Mouse (Mus musculus) kidney, postnatal 0 days (tissue): Measurements from ENCODE around the gene Strn. TPM values are rescaled to one million over a fixed set of nuclear protein-coding genes. Genes with fewer than 3 reads are reported as not detected.

Source experiments
- ATAC-seq: fragments of 200-750 bp; cut with Nextera tagmentation; replicated peaks from 2 replicates; pipeline ENCODE4 v1.8.0; 2017; ENCODE audit warnings: low read depth, moderate number of reproducible peaks, moderate TSS enrichment, moderate library complexity; ENCODE audit not compliant: low FRiP score
- DNase-seq: peaks from one replicate; pipeline ENCODE4 v3.0.0-alpha.2; 2016; ENCODE audit warnings: low spot score
- H3K27ac ChIP-seq: fragments of 300-500 bp; sonication (generic); 2 replicates; pipeline ENCODE4 v1.5.1; 2014; ENCODE audit warnings: mild to moderate bottlenecking
- H3K27me3 ChIP-seq: fragments of 300-500 bp; sonication (generic); 2 replicates; pipeline ENCODE4 v1.6.1; 2014; ENCODE audit warnings: low read length, mixed read lengths; ENCODE audit not compliant: insufficient read depth
- H3K36me3 ChIP-seq: fragments of 300-500 bp; sonication (generic); 2 replicates; pipeline ENCODE4 v1.6.1; 2014; ENCODE audit warnings: low read length, mixed read lengths; ENCODE audit not compliant: insufficient read depth
- H3K4me1 ChIP-seq: fragments of 300-500 bp; sonication (generic); replicated peaks from 2 replicates; pipeline ENCODE4 v1.6.1; 2014; ENCODE audit warnings: antibody characterized with exemption, low read length, mixed read lengths; ENCODE audit not compliant: insufficient read depth
- H3K4me2 ChIP-seq: fragments of 300-500 bp; sonication (generic); 2 replicates; pipeline ENCODE4 v1.6.1; 2014; ENCODE audit warnings: mild to moderate bottlenecking, low read length, moderate library complexity, mixed read lengths
- H3K4me3 ChIP-seq: fragments of 300-500 bp; sonication (generic); replicated peaks from 2 replicates; pipeline ENCODE4 v1.5.1; 2014; ENCODE audit warnings: low read depth, low read length
- H3K9ac ChIP-seq: fragments of 300-500 bp; sonication (generic); 2 replicates; pipeline ENCODE4 v1.6.1; 2014; ENCODE audit warnings: low read depth, low read length
- H3K9me3 ChIP-seq: fragments of 300-500 bp; sonication (generic); replicated peaks from 2 replicates; pipeline ENCODE4 v1.6.1; 2016; ENCODE audit warnings: low read length, inconsistent platforms, mixed read lengths
- CTCF ChIP-seq: IDR thresholded peaks from 2 replicates; pipeline ENCODE4 v1.5.1; 2016; ENCODE audit warnings: antibody characterized with exemption, low read depth, mild to moderate bottlenecking, moderate library complexity
- WGBS: fragments of 180-500 bp; shearing (Covaris S2); extraction: QIAGEN DNeasy Blood & Tissue Kit; methylation state at CpG from one replicate; pipeline ENCODE4 v1.1.7; 2014; 5-methylcytosine and 5-hydroxymethylcytosine counted together
- polyA plus RNA-seq: library from polyadenylated mRNA; unstranded; fragments of >200 nt; fragmentation: Nextera tagmentation; extraction: Ambion mirVana; gene quantifications from 2 replicates; pipeline ENCODE4 v1.2.1, GENCODE M21; 2015

Gene Strn
- polyA plus RNA-seq, 1 experiment from 2014 or later = 3.5 TPM

DNA sequence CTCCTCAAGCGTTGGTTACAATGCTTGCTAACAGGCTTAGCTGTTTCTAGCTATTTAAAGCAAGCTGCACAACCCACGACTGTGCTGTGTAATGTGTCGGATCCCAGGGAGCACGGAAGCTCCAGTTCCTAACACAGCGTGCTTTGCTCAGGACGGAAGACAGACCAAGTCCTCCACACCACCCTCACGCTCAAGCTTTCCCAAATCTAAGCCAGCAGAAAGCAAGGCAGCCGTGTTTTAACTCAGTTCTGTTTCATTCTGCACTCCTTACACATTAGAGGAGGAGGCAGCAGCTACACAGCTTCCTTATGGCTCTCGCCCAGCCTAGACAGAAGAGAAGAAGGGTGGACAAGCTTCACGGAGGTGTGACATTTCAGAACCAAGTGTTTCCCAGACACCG, 60.2 kb downstream of the Strn start:
- Histone ChIP-seq H3K36me3 (peaks cover 14% of the 10 kb centered on the region), H3K27ac (no peak overlapping the region), H3K4me2 (no peak overlapping the region), H3K27me3 (no peaks in the 10 kb centered on the region), H3K4me3 (no peak overlapping the region), H3K9ac (no peak overlapping the region), H3K4me1 (no peaks in the 10 kb centered on the region), H3K9me3 (no peaks in the 10 kb centered on the region)
- WGBS = 76% methylated on average over 11 of the region's 11 CpGs
- TF ChIP-seq CTCF = no peak
- no peak for DNase-seq
- ATAC-seq = no peak

DNA sequence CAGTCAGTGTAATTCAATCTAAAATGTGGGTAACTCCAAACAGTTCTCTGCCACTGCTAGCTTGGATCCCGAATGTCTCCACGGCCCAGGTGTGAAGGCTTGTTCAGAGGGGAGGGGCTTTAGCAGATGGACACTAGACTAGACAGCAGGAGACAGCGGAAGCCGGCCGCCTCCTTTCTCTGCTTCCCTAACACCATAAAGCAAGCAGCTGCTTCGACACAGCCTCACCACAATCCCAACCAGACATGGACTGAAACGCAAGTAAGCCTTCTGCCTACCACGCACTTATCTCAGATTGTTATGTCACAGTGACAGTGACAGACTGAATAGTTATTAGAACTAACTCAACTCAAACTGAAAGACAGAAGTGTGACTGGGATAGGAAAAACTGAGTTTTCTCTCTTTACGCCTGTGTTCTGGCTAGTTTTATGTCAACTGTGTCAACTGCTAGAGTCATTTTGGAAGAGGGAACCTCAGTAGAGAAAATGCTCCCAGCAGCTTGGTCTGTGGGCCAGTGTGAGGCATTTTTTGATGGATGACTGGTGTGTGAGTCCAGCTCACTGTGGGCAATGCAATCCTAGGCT, 71.9 kb downstream of the Strn start:
- no peak overlapping the region for H3K9ac ChIP-seq
- no peaks in the 10 kb centered on the region for H3K9me3 ChIP-seq
- WGBS = 58% methylated on average over 9 of the region's 9 CpGs
- ATAC-seq (no peak), DNase-seq (no peak)
- no peaks in the 10 kb centered on the region for H3K4me1 ChIP-seq
- no peak overlapping the region for H3K4me2 ChIP-seq
- no peak overlapping the region for H3K4me3 ChIP-seq
- no peaks in the 10 kb centered on the region for H3K27me3 ChIP-seq
- H3K36me3 ChIP-seq = peaks cover 37% of the 10 kb centered on the region
- no peak overlapping the region for H3K27ac ChIP-seq
- no peak for TF ChIP-seq CTCF

DNA sequence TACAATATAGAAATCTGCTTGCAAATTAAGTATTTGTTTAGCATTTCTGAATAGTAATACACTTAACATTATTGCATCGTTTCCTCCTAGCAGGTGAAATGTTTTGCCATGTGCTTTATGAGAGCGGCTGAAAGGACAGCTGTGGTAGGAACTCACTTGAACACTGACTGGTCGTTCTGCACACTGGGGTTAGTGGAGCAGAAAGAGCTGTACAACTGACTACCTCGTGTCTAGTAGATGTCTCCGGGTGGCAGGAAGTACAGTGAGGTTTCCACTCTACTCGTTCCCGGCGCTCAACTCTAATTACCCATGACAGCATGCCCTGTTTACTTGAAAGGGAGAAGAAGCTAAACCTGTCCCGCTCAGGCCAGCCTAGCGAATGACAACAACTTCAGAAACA, 82.2 kb downstream of the Strn start:
- ATAC-seq (no peak; the same call in 1 of the 2 replicates), DNase-seq (peak; percentile 21)
- H3K27ac ChIP-seq = no peak overlapping the region
- no peak overlapping the region for H3K4me3 ChIP-seq
- H3K9me3 ChIP-seq = no peaks in the 10 kb centered on the region
- TF ChIP-seq CTCF = no peak
- no peaks in the 10 kb centered on the region for H3K4me1 ChIP-seq
- H3K9ac ChIP-seq = no peak overlapping the region
- H3K36me3 ChIP-seq = peaks cover 39% of the 10 kb centered on the region
- WGBS = 45% methylated on average over 10 of the region's 10 CpGs
- H3K27me3 ChIP-seq = no peaks in the 10 kb centered on the region
- H3K4me2 ChIP-seq = no peak overlapping the region

DNA sequence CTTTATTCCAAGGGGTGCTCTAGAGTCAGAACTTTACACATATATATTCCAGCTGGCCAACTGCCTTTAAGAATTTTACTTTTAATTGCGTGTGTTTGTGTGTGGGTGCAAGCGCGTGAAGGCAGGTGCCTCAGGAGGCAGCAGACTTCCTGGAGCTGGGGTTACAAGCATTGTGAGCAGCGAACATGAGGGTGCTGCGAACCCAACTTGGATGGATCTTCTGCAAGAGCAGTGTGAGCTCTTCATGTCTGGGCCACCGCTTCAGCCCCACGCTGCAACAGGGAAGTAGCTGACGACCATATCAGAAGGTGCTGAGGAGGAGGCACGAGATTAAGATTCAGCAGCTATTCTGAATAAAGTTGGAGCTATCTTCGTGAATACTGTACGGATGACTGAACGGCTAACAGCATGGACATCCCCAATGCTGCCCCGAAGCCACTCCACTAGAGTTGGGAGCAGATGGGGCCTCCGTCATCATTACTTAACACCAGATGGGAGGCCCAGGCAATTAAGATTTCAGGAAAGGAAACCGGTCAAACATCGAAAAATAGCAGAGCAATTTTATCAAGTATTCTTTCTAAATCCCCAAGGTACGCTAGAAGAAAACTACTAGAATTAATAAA, 93.0 kb downstream of the Strn start:
- ATAC-seq (0 out of 2 replicates have a peak, but pooled peaks have one; percentile 29), DNase-seq (peak; percentile 7)
- Histone ChIP-seq H3K4me1 (no peaks in the 10 kb centered on the region), H3K36me3 (0 out of 2 replicates have a peak, but pooled peaks cover 7% of the 10 kb centered on the region), H3K9ac (no peak overlapping the region), H3K4me2 (no peak overlapping the region), H3K4me3 (no peak overlapping the region), H3K27ac (no peak overlapping the region), H3K27me3 (no peaks in the 10 kb centered on the region), H3K9me3 (no peaks in the 10 kb centered on the region)
- WGBS = 78% methylated on average over 17 of the region's 17 CpGs
- TF ChIP-seq CTCF = no peak

DNA sequence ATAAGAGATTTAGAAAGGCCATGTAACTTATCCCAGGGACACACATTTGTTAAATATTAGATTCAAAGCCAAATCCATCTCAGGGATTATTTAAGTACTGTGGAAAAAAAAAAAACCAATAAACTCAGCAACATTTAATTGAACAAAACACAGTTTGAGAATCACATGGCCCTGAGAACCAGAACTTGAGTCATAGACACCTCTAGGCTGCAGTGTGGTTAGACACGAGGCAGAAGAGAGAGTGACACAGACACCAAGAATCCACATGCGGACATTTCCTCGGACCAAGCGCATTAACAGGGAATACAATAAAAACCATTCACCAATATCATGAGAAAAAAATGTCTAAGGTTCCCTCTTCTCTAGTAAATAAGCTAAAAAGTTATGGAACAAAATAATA, 94.7 kb downstream of the Strn start:
- no peaks in the 10 kb centered on the region for H3K4me1 ChIP-seq
- no peak overlapping the region for H3K9ac ChIP-seq
- H3K4me3 ChIP-seq = no peak overlapping the region
- DNase-seq (no peak), ATAC-seq (no peak)
- no peaks in the 10 kb centered on the region for H3K9me3 ChIP-seq
- H3K27ac ChIP-seq = no peak overlapping the region
- no peaks in the 10 kb centered on the region for H3K27me3 ChIP-seq
- WGBS = 89% methylated on average over 4 of the region's 4 CpGs
- TF ChIP-seq CTCF = no peak
- H3K4me2 ChIP-seq = no peak overlapping the region
- no peaks in the 10 kb centered on the region for H3K36me3 ChIP-seq

DNA sequence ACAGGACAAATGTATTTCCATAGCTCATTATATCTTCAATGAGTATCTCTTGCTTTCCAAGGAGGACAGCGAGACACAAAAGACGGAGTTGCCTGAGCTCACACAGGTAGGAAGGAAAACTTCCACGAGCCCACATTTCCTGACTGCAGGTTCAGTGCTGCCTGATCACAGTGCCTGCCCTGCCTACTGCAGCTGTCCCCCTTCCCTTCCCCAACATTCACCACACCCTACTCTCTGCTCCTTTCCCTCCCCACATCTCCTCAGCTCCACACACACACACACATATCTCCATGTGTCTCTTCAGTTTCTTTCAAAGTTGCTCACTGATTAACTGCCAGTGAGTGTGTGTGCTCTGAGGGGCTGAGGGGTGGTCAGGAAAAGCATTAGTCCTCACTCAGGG, 96.6 kb downstream of the Strn start:
- Histone ChIP-seq H3K4me3 (no peak overlapping the region), H3K27me3 (no peaks in the 10 kb centered on the region), H3K4me1 (no peaks in the 10 kb centered on the region), H3K4me2 (no peak overlapping the region), H3K27ac (no peak overlapping the region), H3K9me3 (no peaks in the 10 kb centered on the region), H3K9ac (no peak overlapping the region), H3K36me3 (no peaks in the 10 kb centered on the region)
- 92% methylated on average over 3 of the region's 3 CpGs for WGBS
- DNase-seq = no peak
- no peak for ATAC-seq
- TF ChIP-seq CTCF = no peak

DNA sequence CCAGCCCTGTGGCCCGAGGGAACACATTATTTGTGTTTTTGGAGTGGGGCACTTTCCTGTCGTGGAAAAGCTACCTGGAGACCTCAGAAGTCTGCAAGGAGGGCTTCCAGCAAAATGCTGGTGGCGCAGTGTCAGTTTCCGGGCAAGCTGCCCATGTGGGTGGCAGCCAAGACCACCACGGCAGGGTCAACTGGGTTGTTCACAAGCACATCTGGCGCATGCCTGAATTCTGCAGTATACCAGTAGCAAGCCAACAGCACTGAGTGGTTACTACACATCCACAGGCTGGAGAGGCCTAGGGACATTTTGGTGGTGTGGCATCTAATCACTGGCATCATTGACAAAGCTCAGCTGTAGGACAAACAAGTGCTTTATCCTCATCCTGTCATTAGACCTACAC, 97.9 kb downstream of the Strn start:
- Histone ChIP-seq H3K4me2 (no peak overlapping the region), H3K4me3 (no peak overlapping the region), H3K9ac (no peak overlapping the region), H3K4me1 (no peaks in the 10 kb centered on the region), H3K27me3 (no peaks in the 10 kb centered on the region), H3K27ac (no peak overlapping the region), H3K9me3 (no peaks in the 10 kb centered on the region), H3K36me3 (no peaks in the 10 kb centered on the region)
- 73% methylated on average over 6 of the region's 6 CpGs for WGBS
- DNase-seq (no peak), ATAC-seq (no peak)
- TF ChIP-seq CTCF = no peak
